Mouse (Mus musculus): ENCODE measurements around the gene Uri1. TPM values are rescaled to one million over a fixed set of nuclear protein-coding genes. Genes with fewer than 3 reads are reported as not detected.

The Uri1 gene
- polyA plus RNA-seq, 1 experiment from 2014 or later = 52.1 TPM

DNA sequence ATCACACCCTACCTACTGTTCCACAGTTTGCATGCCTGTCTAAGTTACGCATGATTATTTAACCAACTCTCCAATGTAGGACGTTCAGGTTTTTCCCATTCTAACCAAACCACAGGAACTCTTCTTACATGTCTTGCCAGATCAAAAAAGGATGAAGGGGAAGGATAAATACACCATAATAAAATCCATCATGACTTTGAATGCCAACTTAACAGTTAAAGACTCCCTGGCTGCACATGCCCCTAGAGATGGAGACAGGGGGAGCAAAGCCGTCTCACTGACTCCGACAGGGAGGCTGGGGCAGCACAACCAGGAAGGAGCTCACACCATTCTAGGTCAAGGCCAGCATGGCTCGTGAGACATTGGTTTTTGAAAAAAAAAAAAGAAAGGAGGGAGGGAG is 8.0 kb downstream of the Uri1 start:
- no peak for DNase-seq (ENCODE audit: low spot score)

GRCm38 (mm10) chr7:38013946-38014345 is 9.4 kb downstream of the Uri1 start:
- no peak for DNase-seq (ENCODE audit: low spot score)

GRCm38 (mm10) chr7:38012811-38013210 is 10.5 kb downstream of the Uri1 start:
- no peak for DNase-seq (ENCODE audit: low spot score)

- DNase-seq (ENCODE audit: low spot score) = no peak
Measured at GRCm38 (mm10) chr7:38008359-38008758, 15.0 kb downstream of the Uri1 start.

- DNase-seq (ENCODE audit: low spot score) = no peak
Measured at GRCm38 (mm10) chr7:38002451-38002850, 20.9 kb downstream of the Uri1 start.

DNA sequence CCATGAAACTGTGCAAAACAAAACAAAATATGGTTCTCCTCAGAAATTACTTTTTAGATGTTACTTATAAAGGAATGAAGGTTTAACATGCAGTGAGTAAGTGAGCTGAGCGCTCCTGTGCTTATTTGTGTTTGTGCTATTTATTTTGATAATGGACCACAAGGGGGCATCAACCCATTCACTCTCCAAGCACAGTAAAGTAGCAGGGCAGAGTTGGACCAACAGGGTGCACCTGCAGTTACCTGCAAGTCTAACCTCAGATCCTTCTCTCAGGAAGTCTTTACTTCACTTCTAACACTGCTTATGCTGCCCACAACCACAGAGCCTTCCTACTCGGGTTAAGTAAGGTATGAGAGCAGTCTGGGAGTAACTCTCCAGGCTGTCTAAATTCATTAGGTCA is 23.7 kb downstream of the Uri1 start:
- DNase-seq (ENCODE audit: low spot score) = peak; percentile 54

- no peak for DNase-seq (ENCODE audit: low spot score)
Measured at GRCm38 (mm10) chr7:37992861-37993260, 30.5 kb downstream of the Uri1 start.

- DNase-seq (ENCODE audit: low spot score) = no peak
Measured at GRCm38 (mm10) chr7:37984866-37985265, 38.5 kb downstream of the Uri1 start.

DNA sequence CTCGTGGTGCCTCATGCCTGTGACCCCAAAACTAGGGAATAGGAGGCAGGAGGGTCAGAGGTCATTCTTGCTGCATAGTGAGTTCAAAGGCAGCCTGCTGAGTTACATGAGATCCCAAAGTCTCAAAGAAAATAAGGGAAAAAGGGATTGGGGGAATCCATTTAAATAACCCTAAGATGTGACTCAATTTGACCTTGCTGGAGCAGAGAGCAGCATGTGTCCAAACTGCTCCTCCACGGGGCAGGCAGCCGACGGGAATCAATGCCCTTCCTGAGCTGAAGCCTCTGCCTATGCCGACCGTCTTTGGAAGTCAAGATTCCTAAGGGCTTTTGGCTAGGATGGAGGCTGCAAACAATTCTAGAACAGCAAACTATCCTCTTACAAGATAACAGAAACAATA is 39.9 kb downstream of the Uri1 start:
- DNase-seq (ENCODE audit: low spot score) = no peak

GRCm38 (mm10) chr7:37979729-37980128 is 43.6 kb downstream of the Uri1 start:
- no peak for DNase-seq (ENCODE audit: low spot score)

- peak; percentile 16 for DNase-seq (ENCODE audit: low spot score)
Measured at GRCm38 (mm10) chr7:37978412-37978811, 44.9 kb downstream of the Uri1 start.

DNA sequence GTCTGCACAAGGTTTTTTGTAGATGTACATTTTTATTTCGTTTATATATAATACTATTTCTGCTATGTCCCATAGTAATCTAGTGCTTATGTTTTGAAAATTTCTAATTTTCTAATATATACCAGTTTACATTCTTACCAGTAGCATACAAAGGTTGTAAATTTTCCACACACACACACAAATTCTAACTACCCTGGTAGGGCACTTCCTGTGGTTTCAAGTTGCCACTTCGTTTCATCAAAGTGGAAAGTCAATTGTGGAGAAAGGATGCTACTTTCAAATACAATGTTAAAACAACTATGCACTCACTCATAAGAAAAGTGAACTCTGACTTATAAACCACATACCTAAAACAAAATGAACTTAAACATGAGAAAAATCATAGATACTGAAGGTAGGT is 45.7 kb downstream of the Uri1 start:
- DNase-seq (ENCODE audit: low spot score) = peak; percentile 45

GRCm38 (mm10) chr7:37972999-37973555 is 50.3 kb downstream of the Uri1 start:
- DNase-seq (ENCODE audit: low spot score) = no peak

DNA sequence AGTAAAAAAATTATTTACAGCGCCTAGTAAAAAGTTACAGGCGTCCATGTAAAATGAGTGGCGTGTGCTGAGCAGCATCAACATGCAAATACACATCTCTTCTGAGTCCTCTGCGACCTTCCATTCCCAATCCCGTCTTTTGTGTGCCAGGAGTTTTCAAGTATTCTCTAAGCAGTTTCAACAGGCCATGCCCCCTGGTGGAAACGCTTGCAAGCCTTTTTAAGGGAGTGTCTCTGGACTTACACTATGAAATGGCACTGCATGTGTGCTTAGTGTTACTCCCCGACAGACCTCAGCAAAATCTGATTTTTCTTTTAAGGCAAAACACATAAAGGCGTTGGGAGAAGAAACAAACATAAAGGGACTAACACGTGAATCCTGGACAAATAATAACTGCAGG is 50.8 kb downstream of the Uri1 start:
- DNase-seq (ENCODE audit: low spot score) = no peak

DNA sequence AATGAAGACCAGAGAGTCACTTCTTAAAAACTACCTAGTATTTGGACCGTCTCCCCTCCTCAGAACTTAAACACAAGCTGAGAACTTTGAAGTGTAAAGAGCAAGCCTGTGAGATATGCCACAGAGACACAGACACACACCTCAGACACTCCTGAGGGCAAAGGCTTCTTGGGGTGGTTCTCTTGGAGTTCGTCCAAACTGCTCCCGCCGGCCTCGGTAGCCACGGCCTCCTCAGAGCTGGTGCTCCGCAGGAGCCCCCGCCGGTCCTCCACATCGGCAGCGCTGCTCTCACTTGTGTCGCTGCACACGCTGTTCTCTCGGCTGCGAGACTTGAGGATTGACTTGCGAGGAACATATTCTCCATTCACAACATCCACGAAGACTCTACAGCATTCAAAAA is 61.0 kb downstream of the Uri1 start:
- no peak for DNase-seq (ENCODE audit: low spot score)

DNA sequence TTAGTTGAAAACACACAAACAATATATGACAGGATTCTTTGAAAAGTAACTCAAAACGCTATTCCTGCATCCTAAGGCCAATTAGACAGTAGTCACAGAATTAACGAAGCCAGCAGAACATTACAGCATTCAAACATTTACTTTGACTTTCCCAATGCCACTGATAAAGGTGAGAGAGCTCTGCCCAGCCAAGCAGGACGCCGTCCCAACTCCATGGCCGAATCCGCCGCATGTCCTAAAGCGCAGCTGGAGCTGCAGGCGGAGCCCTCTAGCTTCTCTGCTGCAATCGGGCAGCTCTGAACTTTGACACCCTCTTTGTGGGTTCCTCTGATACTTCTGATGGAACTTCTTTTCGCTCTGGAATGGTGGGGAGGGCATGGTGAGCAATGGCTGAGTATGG is 62.1 kb downstream of the Uri1 start:
- DNase-seq (ENCODE audit: low spot score) = no peak

DNA sequence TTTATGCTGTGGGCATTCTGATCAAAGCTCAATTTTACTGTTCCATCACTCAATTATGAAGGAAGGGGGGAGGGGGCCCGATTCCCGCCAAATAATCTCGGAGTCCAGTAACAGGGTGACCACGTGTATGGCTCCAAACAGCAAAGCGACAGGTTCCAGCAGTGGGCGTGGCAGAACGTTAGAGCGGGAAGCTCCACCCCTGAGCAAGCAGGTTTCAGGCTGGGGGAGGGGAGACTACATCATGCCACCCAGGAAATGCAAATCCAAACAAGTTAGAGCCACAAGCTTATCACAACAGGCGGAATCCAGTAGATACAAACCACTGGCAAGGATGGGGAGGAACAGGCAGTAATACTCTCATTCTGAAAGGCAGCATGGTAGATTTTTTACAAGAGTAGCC is 71.5 kb downstream of the Uri1 start:
- DNase-seq (ENCODE audit: low spot score) = no peak

DNA sequence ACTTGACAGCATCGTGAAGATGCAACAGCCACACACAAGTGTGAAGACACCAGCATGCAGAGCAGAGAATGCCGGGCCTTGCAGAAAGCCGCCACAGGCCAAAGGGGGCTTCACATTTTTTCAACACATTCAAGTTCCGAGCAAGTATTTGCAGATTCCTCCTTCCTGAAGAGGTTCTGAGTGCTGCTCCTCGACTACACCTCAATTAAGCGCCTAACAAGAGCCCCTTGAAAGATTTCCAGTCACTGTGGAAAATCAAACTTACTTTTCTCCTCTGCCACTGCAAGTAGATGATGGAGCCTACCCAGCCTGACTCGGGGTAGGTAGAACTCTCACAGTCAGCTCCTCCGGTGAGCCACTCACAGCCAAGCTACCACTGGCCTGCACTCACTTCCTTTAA is 86.9 kb downstream of the Uri1 start:
- no peak for DNase-seq (ENCODE audit: low spot score)

- no peak for DNase-seq (ENCODE audit: low spot score)
Measured at GRCm38 (mm10) chr7:37935786-37936185, 87.6 kb downstream of the Uri1 start.

DNA sequence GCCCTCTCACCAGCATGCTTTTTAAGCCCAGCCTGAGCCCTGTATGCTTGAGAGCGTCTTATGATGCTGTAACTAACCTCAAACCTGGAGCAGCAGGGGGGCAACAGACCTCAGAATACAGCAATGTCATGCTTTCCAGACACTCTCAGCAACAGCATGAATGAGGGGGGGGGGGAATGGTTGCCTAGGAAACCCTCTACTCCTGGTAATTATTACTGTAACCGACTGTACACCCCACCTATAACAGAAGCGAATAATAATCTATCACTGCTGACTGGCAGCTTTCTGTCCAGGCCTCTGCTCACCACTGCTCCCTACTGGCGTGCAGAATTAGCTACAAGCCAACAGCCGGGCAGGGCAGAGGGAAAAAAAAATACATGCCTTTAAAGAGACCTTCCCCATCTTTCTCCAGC is 88.6 kb downstream of the Uri1 start:
- DNase-seq (ENCODE audit: low spot score) = no peak

- DNase-seq (ENCODE audit: low spot score) = no peak
Measured at GRCm38 (mm10) chr7:37933754-37934308, 89.5 kb downstream of the Uri1 start.

DNA sequence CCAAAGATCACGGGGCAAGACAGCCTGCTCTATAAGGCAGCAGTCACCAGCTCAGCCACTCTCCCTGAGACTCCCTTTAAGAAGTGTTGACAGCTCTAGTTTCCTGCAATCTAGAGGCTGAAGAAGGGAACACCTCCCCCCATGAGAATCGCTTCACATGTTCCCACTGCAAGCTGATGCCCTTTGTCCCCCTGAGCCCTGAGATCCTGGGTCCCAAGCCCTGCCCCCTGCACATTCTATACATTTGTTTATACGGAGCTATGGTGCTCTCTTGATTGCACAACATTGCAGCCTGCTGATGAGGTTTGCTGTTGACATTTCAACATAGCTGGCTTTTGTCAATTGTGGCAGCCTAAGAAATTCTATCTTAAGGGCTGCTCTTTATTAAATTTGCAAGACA is 91.7 kb downstream of the Uri1 start:
- DNase-seq (ENCODE audit: low spot score) = no peak

DNA sequence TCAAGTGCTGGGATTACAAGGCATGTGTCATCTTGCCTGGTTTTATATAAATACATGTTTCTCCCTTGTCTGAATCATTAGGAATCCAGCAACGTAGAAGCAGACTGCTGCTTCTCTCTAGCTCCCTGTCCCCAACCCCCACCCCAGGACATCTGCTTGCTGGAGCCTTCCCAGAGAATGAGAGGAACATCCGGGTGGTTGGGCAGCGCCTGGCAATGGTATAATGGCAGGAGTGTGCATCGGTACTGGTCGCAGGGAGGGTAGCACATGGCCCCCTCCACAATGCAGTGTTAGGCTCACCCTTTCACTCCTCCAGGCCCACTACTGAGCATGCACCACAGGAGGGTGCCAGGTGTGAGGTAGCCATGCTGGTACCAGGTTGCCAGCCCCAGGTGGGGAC is 93.6 kb downstream of the Uri1 start:
- no peak for DNase-seq (ENCODE audit: low spot score)

- no peak for DNase-seq (ENCODE audit: low spot score)
Measured at GRCm38 (mm10) chr7:37922999-37923398, 100.4 kb downstream of the Uri1 start.

All from thymus, postnatal 0 days (tissue).